Mouse (Mus musculus) C2C12 (cell line): ENCODE results near the gene E4f1. TPM values are rescaled to one million over a fixed set of nuclear protein-coding genes. Genes with fewer than 3 reads are reported as not detected.
A peak's percentile ranks its signal among the peaks of the same experiment; 100 is the strongest.

ENCODE experiments used
- H3K27me3 ChIP-seq: one replicate; pipeline ENCODE4 v1.6.1; 2011; ENCODE audit not compliant: control insufficient read depth, insufficient read depth, insufficient read length
- H3K36me3 ChIP-seq: one replicate; pipeline ENCODE4 v1.6.1; 2011; ENCODE audit not compliant: control insufficient read depth, insufficient read depth
- H3K4me3 ChIP-seq: one replicate; pipeline ENCODE4 v1.5.1; 2011; ENCODE audit warnings: mild to moderate bottlenecking, control low read depth; ENCODE audit not compliant: poor library complexity, insufficient read depth, severe bottlenecking
- H3K79me2 ChIP-seq: one replicate; pipeline ENCODE4 v1.6.1; 2011; ENCODE audit not compliant: control insufficient read depth, insufficient read depth
- H3K79me3 ChIP-seq: one replicate; pipeline ENCODE4 v1.6.1; 2011; ENCODE audit warnings: low read depth, control low read depth
- H3ac ChIP-seq: one replicate; pipeline ENCODE3; 2011; ENCODE audit warnings: low read depth; ENCODE audit not compliant: control insufficient read depth, insufficient read length
- CEBPB ChIP-seq: IDR thresholded peaks from one replicate; pipeline ENCODE4 v1.6.1; 2011; ENCODE audit warnings: low read depth, mild to moderate bottlenecking, control low read depth, moderate library complexity
- CTCF ChIP-seq: IDR thresholded peaks from one replicate; pipeline ENCODE4 v1.5.1; 2011; ENCODE audit not compliant: control insufficient read depth, insufficient read depth, insufficient read length
- FOSL1 ChIP-seq: IDR thresholded peaks from one replicate; pipeline ENCODE4 v1.8.0; 2011; ENCODE audit warnings: mild to moderate bottlenecking, low read length; ENCODE audit not compliant: poor library complexity, insufficient read depth, severe bottlenecking
- MAX ChIP-seq: IDR thresholded peaks from one replicate; pipeline ENCODE4 v1.6.1; 2011; ENCODE audit warnings: mild to moderate bottlenecking, control low read depth
- MYOD1 ChIP-seq: IDR thresholded peaks from one replicate; pipeline ENCODE4 v1.6.1; 2011; ENCODE audit warnings: low read depth; ENCODE audit not compliant: control insufficient read depth, insufficient read length
- MYOG ChIP-seq: IDR thresholded peaks from one replicate; pipeline ENCODE4 v1.6.1; 2011; ENCODE audit not compliant: control insufficient read depth, insufficient read length; ENCODE audit errors: extremely low read depth
- USF1 ChIP-seq: IDR thresholded peaks from one replicate; pipeline ENCODE4 v1.6.1; 2011; ENCODE audit warnings: low read depth, mild to moderate bottlenecking, control low read depth, moderate library complexity
- long read RNA-seq, 2 experiments: library from polyadenylated mRNA; unstranded; transcript quantifications; one replicate each; pipeline ENCODE4 v2.0.0; 2019 to 2020
- polyA plus RNA-seq: library from polyadenylated mRNA; unstranded; fragments of >200 nt; fragmentation: generic; extraction: Trizol; gene quantifications from one replicate; pipeline ENCODE4 v1.2.1, GENCODE M21; 2012; ENCODE audit warnings: missing spikeins

The E4f1 gene
- polyA plus RNA-seq, result 13.1 TPM
- long read RNA-seq, experiment 1, partial matches to known transcripts, result 4 of 16 reads
- long read RNA-seq, experiment 1, other reads (novel, unspliced or antisense), result 9 of 16 reads
- long read RNA-seq, experiment 2, transcript E4f1-201 (14 exons, 2,574 nt), result major isoform, 12 of 73 reads
- long read RNA-seq, experiment 2, partial matches to known transcripts, result 0 of 73 reads
- long read RNA-seq, experiment 2, other reads (novel, unspliced or antisense), result 55 of 73 reads

DNA sequence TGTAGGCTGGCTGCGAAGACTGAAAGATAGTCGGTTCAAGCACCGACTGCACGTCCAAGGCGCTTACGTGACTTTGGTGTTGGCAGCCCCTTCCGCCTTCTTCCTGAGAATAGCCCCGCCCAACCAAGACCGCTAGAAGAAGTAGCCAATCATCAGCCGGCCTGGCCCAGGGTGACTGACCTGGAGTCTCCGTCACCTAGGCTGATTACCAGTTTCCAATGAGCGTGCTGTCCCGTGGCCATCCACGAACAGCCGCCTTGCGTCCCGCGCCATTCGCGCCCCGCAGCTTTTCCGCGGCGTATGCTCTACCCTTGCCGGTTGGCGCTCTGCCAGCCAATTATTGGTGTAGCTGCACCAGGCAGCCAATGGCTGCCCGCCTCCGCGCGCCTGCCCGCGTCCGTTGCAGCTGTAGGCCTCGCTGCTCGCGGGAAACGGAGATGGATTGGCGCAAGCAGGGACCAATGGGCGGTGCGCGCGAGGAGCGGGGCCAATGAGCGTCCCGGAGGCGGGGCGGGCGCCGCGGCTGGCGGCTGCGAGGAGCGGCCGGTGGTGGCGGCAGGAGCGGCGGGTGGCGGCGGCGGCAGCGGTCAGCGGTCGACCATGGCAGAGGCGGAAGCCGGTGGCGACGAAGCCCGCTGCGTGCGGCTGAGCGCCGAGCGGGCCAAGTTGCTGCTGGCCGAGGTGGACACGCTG, at the start of gene E4f1, which contains the start of gene Pgp:
E4f1 (minus strand) TSS at position 404 of the 693 bp plus-strand sequence.
Pgp (plus strand) TSS at position 483 of the 693 bp plus-strand sequence.
- H3K36me3 ChIP-seq, result peaks cover 27% of the 10 kb centered on the region
- H3K79me3 ChIP-seq, result peaks cover 16% of the 10 kb centered on the region
- no peaks in the 10 kb centered on the region for H3K27me3 ChIP-seq
- H3ac ChIP-seq, result peak within 1 kb of the TSS; percentile 94
- TF ChIP-seq MAX, result peak; percentile 12
- TF ChIP-seq CTCF, result peak; percentile 0
- TF ChIP-seq CEBPB, result no peak
- H3K4me3 ChIP-seq, result peak within 1 kb of the TSS; percentile 68
- peaks cover 27% of the 10 kb centered on the region for H3K79me2 ChIP-seq

DNA sequence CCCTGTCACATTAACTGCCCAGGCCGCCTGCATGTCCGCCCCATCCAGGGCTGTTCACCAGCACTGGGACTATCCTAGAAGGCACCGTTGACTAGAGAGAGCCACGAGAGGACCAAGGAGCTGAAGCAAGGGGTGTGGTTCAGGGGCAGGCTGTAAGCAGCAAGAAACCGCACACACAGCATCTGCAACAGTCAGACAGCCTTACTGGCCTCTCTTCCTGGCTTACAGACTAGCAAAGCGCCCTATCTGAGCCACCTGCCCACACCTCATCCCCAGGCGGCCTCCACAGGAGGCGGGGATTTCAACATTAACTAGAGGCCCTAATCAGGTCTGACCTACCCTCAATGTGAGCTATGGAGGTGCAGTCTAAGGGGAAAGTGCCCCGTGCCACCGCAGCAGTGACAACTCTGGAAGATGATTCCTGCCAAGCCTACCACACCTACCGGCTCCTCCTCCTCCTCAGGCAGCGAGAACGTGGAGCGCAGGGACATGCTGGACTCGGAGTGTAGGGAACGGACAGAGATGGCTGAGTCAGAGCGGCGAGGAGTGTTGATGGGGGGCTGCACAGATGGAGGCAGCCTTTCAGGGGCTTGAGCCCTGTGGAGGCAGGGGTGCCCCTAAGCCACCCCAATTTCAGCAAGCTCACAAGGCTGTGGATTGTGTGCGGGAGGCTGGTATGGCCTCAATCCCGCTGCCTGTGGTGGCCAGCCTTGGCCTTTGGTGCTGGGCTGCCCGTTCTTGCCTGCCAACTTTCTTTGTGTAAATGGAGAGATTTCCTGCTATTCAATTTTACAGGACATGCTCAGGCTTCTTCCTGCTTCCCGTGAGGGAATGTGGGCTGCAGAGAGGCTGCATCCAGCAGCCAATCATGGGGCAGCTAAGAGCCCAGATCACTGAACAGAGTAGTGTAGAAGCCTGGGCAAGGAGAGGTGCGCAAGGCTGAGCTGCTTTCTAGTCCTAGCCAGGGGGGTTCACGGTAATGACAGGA, 44.5 kb upstream of the E4f1 start:
- TF ChIP-seq FOSL1, result no peak
- TF ChIP-seq MYOD1, result no peak
- no peak for TF ChIP-seq MYOG
- TF ChIP-seq USF1, result no peak
- TF ChIP-seq CEBPB, result no peak
- TF ChIP-seq MAX, result no peak
- no peak for TF ChIP-seq CTCF
- peaks cover 7% of the 10 kb centered on the region for H3K79me2 ChIP-seq
- peaks cover 62% of the 10 kb centered on the region for H3K36me3 ChIP-seq
- H3K27me3 ChIP-seq, result no peaks in the 10 kb centered on the region
- H3K79me3 ChIP-seq, result peaks cover 6% of the 10 kb centered on the region
- no peak overlapping the region for H3K4me3 ChIP-seq
- H3ac ChIP-seq, result no peak overlapping the region

DNA sequence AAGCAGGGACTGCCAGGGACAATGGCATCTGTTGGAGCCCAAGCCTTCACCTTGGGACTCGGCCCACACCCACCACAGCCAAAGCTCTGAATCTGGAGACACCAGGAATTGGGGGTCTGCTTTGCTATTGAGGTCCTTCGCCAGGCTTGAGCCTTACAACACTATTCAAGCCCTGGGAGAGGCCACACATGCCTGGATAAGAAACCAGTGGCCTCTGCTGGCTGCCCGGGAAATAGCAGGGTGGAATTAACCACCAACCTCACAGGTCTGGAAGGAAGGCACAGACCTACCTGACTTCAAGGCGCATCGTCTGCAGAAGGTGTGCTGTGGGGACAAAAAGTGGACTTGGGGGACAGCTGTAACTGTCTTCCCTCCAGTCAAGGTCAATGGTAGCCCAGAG, 43.5 kb upstream of the E4f1 start:
- Histone ChIP-seq H3ac (no peak overlapping the region), H3K79me2 (no peaks in the 10 kb centered on the region), H3K79me3 (peaks cover 2% of the 10 kb centered on the region), H3K36me3 (peaks cover 64% of the 10 kb centered on the region), H3K4me3 (no peak overlapping the region), H3K27me3 (no peaks in the 10 kb centered on the region)
- no peak for TF ChIP-seq MYOD1
- TF ChIP-seq CEBPB, result no peak
- no peak for TF ChIP-seq MYOG
- TF ChIP-seq USF1, result no peak

DNA sequence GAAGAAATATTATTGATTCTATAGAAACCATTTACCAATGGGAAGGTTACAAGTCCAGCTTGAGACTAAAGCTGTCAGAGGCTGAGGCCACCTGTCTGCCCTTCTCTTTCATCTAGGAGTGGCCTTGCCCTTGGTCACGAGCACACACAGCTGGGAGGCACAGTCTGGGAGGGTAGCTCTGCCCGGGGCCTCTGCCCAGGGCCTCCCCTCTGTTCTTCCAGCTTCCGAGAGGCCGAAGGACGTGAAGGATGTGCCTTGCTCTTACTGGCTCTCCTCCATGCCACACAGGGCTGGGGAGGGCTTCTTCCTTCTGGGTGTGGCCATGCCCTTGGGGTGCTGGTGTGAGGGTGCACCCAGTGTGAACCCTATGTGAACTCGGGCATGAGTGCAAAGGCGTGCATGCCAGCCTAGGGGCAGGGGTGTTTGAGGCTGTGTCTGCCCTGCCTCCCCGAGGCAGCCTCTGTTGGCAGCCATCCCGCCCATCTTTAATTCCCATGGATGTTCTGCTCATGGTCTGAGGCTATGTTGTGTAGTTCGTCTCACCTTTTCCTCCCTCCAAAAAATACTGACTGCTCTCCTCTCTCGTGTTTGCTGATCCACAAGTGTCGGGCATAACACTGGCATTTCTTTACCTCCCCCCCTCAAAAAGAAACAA, 37.8 kb upstream of the E4f1 start:
- Histone ChIP-seq H3ac (no peak overlapping the region), H3K79me3 (no peaks in the 10 kb centered on the region), H3K27me3 (no peaks in the 10 kb centered on the region), H3K36me3 (peaks cover 37% of the 10 kb centered on the region), H3K79me2 (no peaks in the 10 kb centered on the region), H3K4me3 (no peak overlapping the region)
- TF ChIP-seq CTCF, result no peak

DNA sequence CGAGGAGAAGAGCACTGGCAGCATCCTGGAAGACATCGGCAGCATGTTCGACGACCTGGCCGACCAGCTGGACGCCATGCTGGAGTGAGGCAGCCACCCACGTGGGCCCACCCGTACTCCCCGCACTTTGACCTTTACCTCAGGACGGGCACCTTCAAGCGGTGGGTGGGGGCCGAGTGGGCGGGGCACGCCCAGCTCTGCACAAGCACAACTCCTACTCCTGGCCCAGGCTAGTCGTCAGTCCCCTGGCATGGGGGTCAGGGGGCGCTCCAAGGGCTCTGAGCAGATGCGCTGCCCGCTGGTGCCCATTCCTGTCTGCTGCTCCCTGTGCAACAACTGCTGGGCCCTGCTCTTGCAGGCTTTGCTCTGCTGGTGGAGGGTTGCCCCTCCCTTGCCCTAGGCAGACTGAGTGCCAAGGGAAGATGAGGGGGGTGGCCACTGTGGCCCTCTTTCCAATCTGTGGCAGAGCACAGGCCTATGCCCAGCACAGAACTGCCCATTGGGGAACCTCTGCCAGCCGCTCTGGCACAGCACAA, 37.1 kb upstream of the E4f1 start:
- Histone ChIP-seq H3K4me3 (no peak overlapping the region), H3K79me3 (no peaks in the 10 kb centered on the region), H3K36me3 (peaks cover 35% of the 10 kb centered on the region), H3K27me3 (no peaks in the 10 kb centered on the region), H3K79me2 (no peaks in the 10 kb centered on the region), H3ac (no peak overlapping the region)
- no peak for TF ChIP-seq USF1
- no peak for TF ChIP-seq FOSL1
- TF ChIP-seq CTCF, result no peak
- TF ChIP-seq CEBPB, result no peak
- no peak for TF ChIP-seq MAX
- no peak for TF ChIP-seq MYOG
- TF ChIP-seq MYOD1, result no peak
